Comparison of ENCODE assay signal across 9 mouse cellular contexts in genomic region chr9:45839982-45840300, GRCm38 (mm10). TPM values are rescaled to one million over a fixed set of nuclear protein-coding genes. Genes with fewer than 3 reads are reported as not detected.
DNase-seq lines count a peak whose midpoint lies in the region; ATAC-seq and TF ChIP-seq lines count a peak whose summit lies in the region.
"Had no signal": no experiment of that assay in that cellular context is flagged by ENCODE, and none has a peak within 500 bp of the region (broad histone marks: within the 10 kb centered on the region; RNA-seq: fewer than 3 reads in every experiment).

No protein-coding gene starts in this region.

- H3K27me3 ChIP-seq in erythroblast, embryonic 14.5 days (ENCODE audit: control insufficient read depth): peaks cover 34% of the 10 kb centered on the region
- H3K27me3 ChIP-seq in E14TG2a.4 (ENCODE audit: insufficient read depth, low read length): peaks cover 6% of the 10 kb centered on the region
- H3K27me3 ChIP-seq in heart, embryonic 16.5 days (ENCODE audit: control insufficient read depth, insufficient read depth, low read length): no peaks in the 10 kb centered on the region
- peaks cover 12% of the 10 kb centered on the region for H3K27me3 ChIP-seq in liver, embryonic 16.5 days (ENCODE audit: control insufficient read depth, insufficient read depth, low read depth, low read length)

- WGBS in heart, embryonic 16.5 days: 44% methylated on average over 7 of the region's 7 CpGs
- 34% methylated on average over 7 of the region's 7 CpGs for WGBS in liver, embryonic 16.5 days (ENCODE audit: insufficient replicate concordance)

- TF ChIP-seq CTCF in E14TG2a.4 (conservative IDR thresholded peaks at IDR 0.05; ENCODE audit: low read length): no peak

- no peaks in the 10 kb centered on the region for H3K9me3 ChIP-seq in erythroblast, embryonic 14.5 days (ENCODE audit: control insufficient read depth, low read length)
- no peaks in the 10 kb centered on the region for H3K9me3 ChIP-seq in E14TG2a.4 (ENCODE audit: low read length)
- H3K9me3 ChIP-seq in heart, embryonic 16.5 days (replicated peaks; ENCODE audit: control insufficient read depth, low read length): no peaks in the 10 kb centered on the region
- H3K9me3 ChIP-seq in liver, embryonic 16.5 days (replicated peaks; ENCODE audit: control insufficient read depth, low read length): no peaks in the 10 kb centered on the region

- H3K4me3 ChIP-seq in erythroblast, embryonic 14.5 days (replicated peaks): peak overlapping the region; percentile 56
- H3K4me3 ChIP-seq in E14TG2a.4 (replicated peaks; ENCODE audit: low read length): peak overlapping the region; percentile 84
- H3K4me3 ChIP-seq in heart, embryonic 16.5 days (ENCODE audit: low read length): peak overlapping the region; percentile 73
- peak overlapping the region; percentile 67 for H3K4me3 ChIP-seq in liver, embryonic 16.5 days (ENCODE audit: low read depth, low read length)

- peak overlapping the region; percentile 85 for H3K9ac ChIP-seq in heart, embryonic 16.5 days (ENCODE audit: low read length)
- H3K9ac ChIP-seq in liver, embryonic 16.5 days (ENCODE audit: low read depth, low read length): peak overlapping the region; percentile 68

- DNase-seq in Muller cell, postnatal 12 days (ENCODE audit: inconsistent ontology term): no peak
- DNase-seq in gastrocnemius, postnatal 4 days (ENCODE audit: low spot score in 2 of 2): no peak
- DNase-seq in spleen, postnatal 14 days (ENCODE audit: low spot score in 2 of 2): no peak
- DNase-seq: B cell, adult 2 months had no signal

- peak overlapping the region; percentile 78 for H3K4me2 ChIP-seq in heart, embryonic 16.5 days (ENCODE audit: low read depth, low read length)
- H3K4me2 ChIP-seq in liver, embryonic 16.5 days (ENCODE audit: low read depth, low read length): peak overlapping the region; percentile 60

- no peak; the same call in 1 of the 2 replicates for ATAC-seq in erythroblast, adult 5-6 weeks (replicated peaks; ENCODE audit: low FRiP score, poor library complexity, severe bottlenecking)
- peak; percentile 7; the same call in 1 of the 2 replicates for ATAC-seq in heart, embryonic 16.5 days (replicated peaks; ENCODE audit: extremely low read depth, insufficient read depth, low FRiP score)
- ATAC-seq in liver, embryonic 16.5 days (ENCODE audit: low read depth): 0 out of 2 replicates have a peak, but pooled peaks have one; percentile 2

- H3K36me3 ChIP-seq in erythroblast, embryonic 14.5 days (ENCODE audit: control insufficient read depth): no peaks in the 10 kb centered on the region
- H3K36me3 ChIP-seq in E14TG2a.4 (ENCODE audit: insufficient read depth, low read length): no peaks in the 10 kb centered on the region
- no peaks in the 10 kb centered on the region for H3K36me3 ChIP-seq in heart, embryonic 16.5 days (ENCODE audit: control insufficient read depth, insufficient read depth)
- H3K36me3 ChIP-seq in liver, embryonic 16.5 days (ENCODE audit: control insufficient read depth, insufficient read depth): no peaks in the 10 kb centered on the region

- H3K27ac ChIP-seq in heart, embryonic 16.5 days (ENCODE audit: low read length): peak overlapping the region; percentile 12
- H3K27ac ChIP-seq in liver, embryonic 16.5 days (ENCODE audit: low read length): no peak overlapping the region

- peaks cover 3% of the 10 kb centered on the region for H3K4me1 ChIP-seq in erythroblast, embryonic 14.5 days (ENCODE audit: control insufficient read depth)
- peaks cover 64% of the 10 kb centered on the region for H3K4me1 ChIP-seq in E14TG2a.4 (replicated peaks; ENCODE audit: low read depth, low read length)
- peaks cover 25% of the 10 kb centered on the region for H3K4me1 ChIP-seq in heart, embryonic 16.5 days (ENCODE audit: control insufficient read depth, insufficient read depth, low read length)
- peaks cover 5% of the 10 kb centered on the region for H3K4me1 ChIP-seq in liver, embryonic 16.5 days (ENCODE audit: control insufficient read depth, low read depth, low read length)

RNA-seq across cellular contexts. Expression of gene Bace1, which starts 1.6 kb away (rescaled TPM):
- polyA plus RNA-seq in erythroblast, embryonic 14.5 days (2012): 0.01 and 0.02 TPM in 2 replicates
- 1.0 and 25.7 TPM in 2 replicates for total RNA-seq in erythroblast, adult 5-6 weeks (2015; ENCODE audit: low replicate concordance)
- total RNA-seq in erythroblast, adult 5-6 weeks (2017; ENCODE audit: low replicate concordance): 2.5 and 14.2 TPM in 2 replicates
- 20.0 and 23.8 TPM in 2 replicates for polyA plus RNA-seq in heart, embryonic 16.5 days (2015; fragmentation: Nextera tagmentation; extraction: Ambion mirVana)
- 7.4 and 9.3 TPM in 2 replicates for polyA plus RNA-seq in liver, embryonic 16.5 days (2015; fragmentation: Nextera tagmentation; extraction: Ambion mirVana)
- 10 to 100 TPM; 36.9 to 39.6 TPM for total RNA-seq in gastrocnemius, postnatal 4 days (2021)

RNA-seq across cellular contexts. Expression of gene Cep164, which starts 11.4 kb away (rescaled TPM):
- 2.7 and 3.3 TPM in 2 replicates for polyA plus RNA-seq in erythroblast, embryonic 14.5 days (2012)
- total RNA-seq in erythroblast, adult 5-6 weeks (2015; ENCODE audit: low replicate concordance): 27.3 and 34.7 TPM in 2 replicates
- total RNA-seq in erythroblast, adult 5-6 weeks (2017; ENCODE audit: low replicate concordance): 52.8 and 68.6 TPM in 2 replicates
- 14.3 and 14.7 TPM in 2 replicates for polyA plus RNA-seq in heart, embryonic 16.5 days (2015; fragmentation: Nextera tagmentation; extraction: Ambion mirVana)
- 5.3 and 5.4 TPM in 2 replicates for polyA plus RNA-seq in liver, embryonic 16.5 days (2015; fragmentation: Nextera tagmentation; extraction: Ambion mirVana)
- total RNA-seq in gastrocnemius, postnatal 4 days (2021): 10 to 100 TPM; 11.9 to 12.5 TPM
